ENCODE assay signal across 26 mouse cellular contexts in the genomic region with DNA sequence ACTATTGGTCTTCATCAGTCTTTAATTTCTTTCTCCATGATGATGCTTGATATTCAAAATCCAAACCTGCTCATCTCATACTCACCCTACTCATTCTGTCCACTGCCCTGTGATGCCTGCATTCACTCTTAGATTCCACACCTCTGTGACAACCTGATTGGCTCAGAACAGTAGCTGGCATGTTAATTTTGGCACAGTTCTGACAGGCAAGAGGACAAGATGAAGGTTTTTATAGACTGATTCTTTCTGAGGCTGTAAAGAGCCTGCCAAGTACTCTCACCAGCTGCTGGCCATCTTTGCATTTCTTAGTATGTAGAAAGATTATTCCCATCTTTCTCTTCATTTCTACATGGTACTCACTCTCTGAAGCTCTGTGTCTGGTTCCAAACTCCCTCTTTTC.
"Had no signal": no experiment of that assay in that cellular context is flagged by ENCODE, and none has a peak within 500 bp of the region (broad histone marks: within the 10 kb centered on the region; RNA-seq: fewer than 3 reads in every experiment).

No protein-coding gene starts in this region.

- H3K27ac ChIP-seq: heart, adult 2 months; heart, embryonic 13.5 days; heart, embryonic 15.5 days; hindbrain, embryonic 13.5 days; hindbrain, embryonic 15.5 days; hindbrain, postnatal 0 days; kidney, embryonic 15.5 days; limb, embryonic 13.5 days; limb, embryonic 15.5 days; liver, embryonic 12.5 days; liver, embryonic 14.5 days had no signal

- H3K9me3 ChIP-seq: heart, embryonic 13.5 days; heart, embryonic 15.5 days; hindbrain, embryonic 13.5 days; hindbrain, embryonic 15.5 days; kidney, embryonic 15.5 days; limb, embryonic 13.5 days; limb, embryonic 15.5 days; liver, embryonic 12.5 days had no signal

- ATAC-seq: hindbrain, postnatal 0 days; intestine, embryonic 16.5 days; liver, embryonic 12.5 days had no signal

- H3K9ac ChIP-seq: heart, embryonic 13.5 days; heart, embryonic 15.5 days; hindbrain, embryonic 13.5 days; hindbrain, embryonic 15.5 days; kidney, embryonic 15.5 days; limb, embryonic 13.5 days; limb, embryonic 15.5 days; liver, embryonic 12.5 days; liver, embryonic 14.5 days had no signal

- DNase-seq: gastrocnemius, postnatal 14 days; gastrocnemius, postnatal 36 days; heart, adult 11 months; heart, adult 2 months; heart, postnatal 14 days; heart, postnatal 36 days; kidney, adult 11 months; kidney, adult 2 months; kidney, adult 9 months; kidney, postnatal 10 days; kidney, postnatal 25 days; layer of hippocampus, adult 9-11 months; layer of hippocampus, postnatal 36 days; left cerebral cortex, postnatal 4 days had no signal

- H3K36me3 ChIP-seq: heart, embryonic 13.5 days; heart, embryonic 15.5 days; hindbrain, embryonic 13.5 days; hindbrain, embryonic 15.5 days; kidney, embryonic 15.5 days; limb, embryonic 13.5 days; limb, embryonic 15.5 days; liver, embryonic 12.5 days had no signal

- H3K27me3 ChIP-seq: heart, embryonic 13.5 days; heart, embryonic 15.5 days; hindbrain, embryonic 13.5 days; hindbrain, embryonic 15.5 days; kidney, embryonic 15.5 days; limb, embryonic 13.5 days; limb, embryonic 15.5 days; liver, embryonic 12.5 days had no signal

- H3K4me2 ChIP-seq: heart, embryonic 11.5 days; heart, embryonic 13.5 days; heart, embryonic 15.5 days; hindbrain, embryonic 13.5 days; hindbrain, embryonic 15.5 days; kidney, embryonic 15.5 days; limb, embryonic 13.5 days; limb, embryonic 15.5 days; liver, embryonic 12.5 days had no signal

- H3K4me3 ChIP-seq: heart, adult 2 months; heart, embryonic 13.5 days; heart, embryonic 15.5 days; hindbrain, embryonic 13.5 days; hindbrain, embryonic 15.5 days; kidney, embryonic 15.5 days; limb, embryonic 13.5 days; limb, embryonic 15.5 days; liver, embryonic 12.5 days had no signal

- H3K4me1 ChIP-seq: heart, embryonic 13.5 days; heart, embryonic 15.5 days; hindbrain, embryonic 13.5 days; hindbrain, embryonic 15.5 days; kidney, embryonic 15.5 days; limb, embryonic 15.5 days; liver, embryonic 12.5 days had no signal
